Mouse (Mus musculus): Measurements from ENCODE around the gene Rbms2. TPM values are rescaled to one million over a fixed set of nuclear protein-coding genes. Genes with fewer than 3 reads are reported as not detected.
A peak's percentile ranks its signal among the peaks of the same experiment; 100 is the strongest.

Gene Rbms2
- total and polyA plus RNA-seq, 3 experiments: 91.9 to 98.4 (median 94.7) TPM

DNA sequence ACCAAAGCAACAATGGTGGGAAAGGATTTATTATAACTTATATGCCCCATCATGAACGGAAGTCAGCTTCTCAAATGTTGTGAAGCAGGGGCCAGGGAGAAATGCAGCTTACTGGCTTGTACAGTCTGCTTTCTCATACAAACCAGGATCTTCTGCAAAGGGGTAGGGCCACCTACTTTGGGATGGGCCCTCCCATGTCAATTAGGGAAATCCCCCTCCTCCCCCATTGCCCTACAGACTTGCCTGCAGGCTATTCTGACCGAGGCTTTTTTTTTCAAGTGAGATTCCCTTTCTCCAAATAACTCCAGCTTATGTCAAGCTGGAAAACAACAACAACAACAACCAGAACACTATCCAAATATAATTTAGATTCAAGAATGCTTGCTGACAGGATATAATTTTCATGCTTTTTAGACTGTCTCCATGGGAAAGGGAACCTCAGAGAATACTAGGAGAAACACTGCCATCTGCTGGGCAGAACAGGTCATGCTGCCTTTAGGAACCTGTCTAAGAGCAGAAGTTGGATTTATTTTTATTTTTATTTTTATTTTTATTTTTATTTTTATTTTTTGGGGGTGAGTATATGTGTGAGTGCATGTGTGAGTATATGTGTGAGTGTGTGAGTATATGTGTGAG lies 8.3 kb upstream of the Rbms2 start:
- no peak overlapping the region for H3K27ac ChIP-seq
- peaks cover 1% of the 10 kb centered on the region; the same call in 1 of the 2 replicates for H3K4me1 ChIP-seq (ENCODE audit: control insufficient read depth, insufficient read depth, low read length)
- intact Hi-C loops (cut with DNase I): loop anchor here (10.0 kb wide), 1 partner anchor 234 kb away; no protein-coding TSS in a partner anchor
- TF ChIP-seq CTCF (IDR thresholded peaks at IDR 0.05) (peak; percentile 90), EP300 (IDR thresholded peaks at IDR 0.05; ENCODE audit: insufficient read depth, low read depth, low read length) (no peak)
- peak; percentile 58 to 79 for DNase-seq
- no peak overlapping the region for H3K4me3 ChIP-seq
- H3K79me2 ChIP-seq (replicated peaks; ENCODE audit: control insufficient read depth, insufficient read depth, low read length): no peaks in the 10 kb centered on the region
- WGBS: 51% methylated on average over 2 of the region's 2 CpGs
- no peaks in the 10 kb centered on the region for H3K36me3 ChIP-seq (ENCODE audit: control insufficient read depth, insufficient read depth, low read length)
- no peak overlapping the region for H3K9ac ChIP-seq (ENCODE audit: low read depth, low read length)
- H3K27me3 ChIP-seq (ENCODE audit: control insufficient read depth, insufficient read depth, low read length): no peaks in the 10 kb centered on the region

DNA sequence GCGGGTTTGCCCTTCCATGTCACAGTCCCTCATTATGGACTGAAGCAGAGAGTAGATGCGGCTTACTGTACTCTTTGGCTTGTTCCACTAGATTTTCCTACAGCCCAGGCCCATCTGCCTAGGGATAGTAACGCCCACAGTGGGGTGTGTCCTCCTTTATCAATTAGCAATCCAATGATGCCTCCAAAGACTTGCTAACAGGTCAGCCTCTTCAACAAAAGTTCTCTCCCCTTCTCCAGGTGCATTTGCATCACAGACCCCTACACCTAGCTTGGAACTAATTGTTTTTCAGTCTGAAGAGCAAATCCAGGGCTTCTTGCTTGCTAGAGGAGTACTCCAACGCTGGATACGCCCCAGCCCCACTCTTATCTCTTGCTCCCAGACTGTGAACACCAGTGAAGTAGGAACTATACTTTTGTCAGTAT lies 7.1 kb upstream of the Rbms2 start:
- WGBS: 59% methylated on average over 5 of the region's 5 CpGs
- peaks cover 1% of the 10 kb centered on the region; the same call in 1 of the 2 replicates for H3K4me1 ChIP-seq (ENCODE audit: control insufficient read depth, insufficient read depth, low read length)
- no peak for TF ChIP-seq CTCF (IDR thresholded peaks at IDR 0.05)
- TF ChIP-seq POLR2A (IDR thresholded peaks at IDR 0.05; ENCODE audit: insufficient read depth, low read depth, low read length): no peak
- no peak for TF ChIP-seq EP300 (IDR thresholded peaks at IDR 0.05; ENCODE audit: insufficient read depth, low read depth, low read length)
- H3K27ac ChIP-seq: no peak overlapping the region
- no peaks in the 10 kb centered on the region for H3K27me3 ChIP-seq (ENCODE audit: control insufficient read depth, insufficient read depth, low read length)
- H3K4me3 ChIP-seq: no peak overlapping the region
- H3K79me2 ChIP-seq (replicated peaks; ENCODE audit: control insufficient read depth, insufficient read depth, low read length): no peaks in the 10 kb centered on the region
- intact Hi-C loops (cut with DNase I): loop anchor here (2.0 to 10.0 kb wide), 2 partner anchors 94 to 232 kb away; no protein-coding TSS in a partner anchor
- H3K36me3 ChIP-seq (ENCODE audit: control insufficient read depth, insufficient read depth, low read length): no peaks in the 10 kb centered on the region
- no peak overlapping the region for H3K9ac ChIP-seq (ENCODE audit: low read depth, low read length)
- DNase-seq: no peak

DNA sequence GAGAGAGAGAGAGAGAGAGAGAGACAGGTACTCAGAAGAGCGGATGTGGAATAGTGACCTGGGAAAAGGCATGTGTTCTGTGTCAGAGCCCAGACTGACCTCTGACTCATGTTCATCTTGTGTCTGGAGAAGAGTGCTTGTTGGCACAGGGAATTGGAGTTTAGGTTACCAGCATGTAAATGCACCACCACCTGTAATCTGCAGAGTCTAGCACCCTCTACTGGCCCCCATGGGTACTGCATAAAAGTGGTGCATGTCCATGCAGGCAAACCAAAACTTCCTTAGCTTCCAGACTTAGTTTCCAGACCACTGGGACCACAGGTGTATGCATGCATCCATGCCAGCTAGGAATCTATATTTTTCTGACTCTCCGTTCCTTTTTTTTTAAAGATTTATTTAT lies 5.9 kb upstream of the Rbms2 start:
- DNase-seq: peak; percentile 76 to 85
- Histone ChIP-seq H3K27ac (no peak overlapping the region), H3K4me1 (ENCODE audit: control insufficient read depth, insufficient read depth, low read length) (peaks cover 1% of the 10 kb centered on the region; the same call in 1 of the 2 replicates), H3K27me3 (ENCODE audit: control insufficient read depth, insufficient read depth, low read length) (no peaks in the 10 kb centered on the region), H3K79me2 (replicated peaks; ENCODE audit: control insufficient read depth, insufficient read depth, low read length) (no peaks in the 10 kb centered on the region), H3K9ac (ENCODE audit: low read depth, low read length) (no peak overlapping the region), H3K4me3 (no peak overlapping the region), H3K36me3 (ENCODE audit: control insufficient read depth, insufficient read depth, low read length) (no peaks in the 10 kb centered on the region)
- intact Hi-C loops (cut with DNase I): loop anchor here (1.0 to 10.0 kb wide), 3 partner anchors 46 to 231 kb away; no protein-coding TSS in a partner anchor
- 35% methylated on average over 2 of the region's 2 CpGs for WGBS
- peak; percentile 83; the same call in 1 of the 2 replicates for TF ChIP-seq EP300 (IDR thresholded peaks at IDR 0.05; ENCODE audit: insufficient read depth, low read depth, low read length)
- TF ChIP-seq CTCF (IDR thresholded peaks at IDR 0.05): peak; percentile 98
- no peak for TF ChIP-seq POLR2A (IDR thresholded peaks at IDR 0.05; ENCODE audit: insufficient read depth, low read depth, low read length)

DNA sequence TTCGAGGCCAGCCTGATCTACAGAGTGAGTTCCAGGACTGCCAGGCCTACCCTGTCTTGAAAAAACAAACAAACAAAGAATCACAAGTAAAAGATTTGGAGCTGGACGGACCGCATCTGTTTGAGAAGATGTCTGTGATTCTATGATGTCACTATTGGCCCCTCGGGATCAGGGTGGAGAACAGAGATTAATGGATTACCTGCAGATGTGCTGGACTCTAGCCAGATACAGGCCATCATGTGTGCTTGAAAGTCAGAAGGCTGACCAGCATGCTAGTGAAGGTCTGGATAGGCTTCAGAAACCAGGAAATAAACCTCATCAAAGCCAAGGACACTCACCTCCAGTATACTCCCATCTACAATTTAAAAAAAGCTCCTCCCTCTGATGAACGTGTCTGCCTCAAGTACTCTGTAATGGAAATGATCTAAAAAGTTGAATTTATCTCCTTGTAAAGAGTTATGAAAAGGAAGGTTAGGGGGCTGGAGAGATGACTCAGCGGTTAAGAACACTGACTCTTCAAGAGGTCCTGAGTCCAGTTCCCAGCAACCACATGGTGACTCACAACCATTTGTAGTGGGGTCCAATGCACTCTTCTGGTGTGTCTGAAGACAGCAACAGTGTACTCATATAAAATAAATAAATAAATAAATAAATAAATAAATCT lies 5.3 kb upstream of the Rbms2 start:
- no peak for DNase-seq
- 61% methylated on average over 6 of the region's 6 CpGs for WGBS
- Histone ChIP-seq H3K4me1 (ENCODE audit: control insufficient read depth, insufficient read depth, low read length) (peaks cover 3% of the 10 kb centered on the region; the same call in 1 of the 2 replicates), H3K27me3 (ENCODE audit: control insufficient read depth, insufficient read depth, low read length) (no peaks in the 10 kb centered on the region), H3K9ac (ENCODE audit: low read depth, low read length) (no peak overlapping the region), H3K79me2 (replicated peaks; ENCODE audit: control insufficient read depth, insufficient read depth, low read length) (no peaks in the 10 kb centered on the region), H3K27ac (no peak overlapping the region), H3K4me3 (no peak overlapping the region), H3K36me3 (ENCODE audit: control insufficient read depth, insufficient read depth, low read length) (no peaks in the 10 kb centered on the region)
- intact Hi-C loops (cut with DNase I): loop anchor here (10.0 kb wide), 1 partner anchor 231 kb away; no protein-coding TSS in a partner anchor
- TF ChIP-seq POLR2A (IDR thresholded peaks at IDR 0.05; ENCODE audit: insufficient read depth, low read depth, low read length) (no peak), CTCF (IDR thresholded peaks at IDR 0.05) (no peak), EP300 (IDR thresholded peaks at IDR 0.05; ENCODE audit: insufficient read depth, low read depth, low read length) (no peak)

DNA sequence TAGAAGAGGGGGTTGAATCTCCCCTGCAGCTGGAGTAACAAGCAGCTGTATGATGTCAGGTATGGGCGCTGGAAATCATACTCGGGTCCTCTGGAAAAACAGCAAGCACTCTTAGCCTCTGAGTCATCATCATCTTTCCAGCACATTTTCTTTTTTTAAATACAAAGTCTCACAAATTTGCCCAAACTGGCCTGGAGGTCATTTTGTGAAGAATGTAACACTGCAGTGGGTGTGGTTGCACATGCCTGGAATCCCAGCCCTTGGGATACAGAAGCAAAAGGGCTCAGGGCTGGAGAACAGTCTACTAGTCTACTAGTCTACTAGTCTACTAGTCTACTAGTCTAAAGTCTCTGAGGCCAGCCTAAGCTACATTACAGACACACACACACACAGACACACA lies 4.2 kb upstream of the Rbms2 start:
- intact Hi-C loops (cut with DNase I): loop anchor here (10.0 kb wide), 1 partner anchor 229 kb away; no protein-coding TSS in a partner anchor
- no peak overlapping the region for H3K9ac ChIP-seq (ENCODE audit: low read depth, low read length)

More for the DNA sequence above, 4.2 kb upstream of the Rbms2 start:
- Histone ChIP-seq H3K79me2 (replicated peaks; ENCODE audit: control insufficient read depth, insufficient read depth, low read length) (no peaks in the 10 kb centered on the region), H3K4me3 (no peak overlapping the region), H3K36me3 (ENCODE audit: control insufficient read depth, insufficient read depth, low read length) (no peaks in the 10 kb centered on the region), H3K27me3 (ENCODE audit: control insufficient read depth, insufficient read depth, low read length) (no peaks in the 10 kb centered on the region), H3K27ac (no peak overlapping the region), H3K4me1 (ENCODE audit: control insufficient read depth, insufficient read depth, low read length) (peaks cover 3% of the 10 kb centered on the region; the same call in 1 of the 2 replicates)
- no peak for TF ChIP-seq POLR2A (IDR thresholded peaks at IDR 0.05; ENCODE audit: insufficient read depth, low read depth, low read length)
- no peak for TF ChIP-seq EP300 (IDR thresholded peaks at IDR 0.05; ENCODE audit: insufficient read depth, low read depth, low read length)
- TF ChIP-seq CTCF (IDR thresholded peaks at IDR 0.05): no peak
- WGBS: 77% methylated on average over 2 of the region's 2 CpGs
- DNase-seq: no peak
